Mouse (Mus musculus) stomach, postnatal 0 days (tissue): ENCODE results near the gene Trcg1.

Source experiments
- CTCF ChIP-seq: IDR thresholded peaks from 2 replicates; pipeline ENCODE4 v1.5.1; 2016; ENCODE audit warnings: antibody characterized with exemption, low read depth, mild to moderate bottlenecking, moderate library complexity
- EP300 ChIP-seq: optimal IDR thresholded peaks from 2 replicates; pipeline ENCODE3; 2016; ENCODE audit warnings: antibody characterized with exemption

GRCm38 (mm10) chr9:57294905-57295304 is 58.5 kb downstream of the Trcg1 start:
- TF ChIP-seq CTCF, result no peak
- TF ChIP-seq EP300, result no peak
